Mouse (Mus musculus): ENCODE measurements around the gene St8sia1. TPM values are rescaled to one million over a fixed set of nuclear protein-coding genes. Genes with fewer than 3 reads are reported as not detected.

St8sia1 gene
- polyA plus RNA-seq, 1 experiment = 0.26 TPM

DNA sequence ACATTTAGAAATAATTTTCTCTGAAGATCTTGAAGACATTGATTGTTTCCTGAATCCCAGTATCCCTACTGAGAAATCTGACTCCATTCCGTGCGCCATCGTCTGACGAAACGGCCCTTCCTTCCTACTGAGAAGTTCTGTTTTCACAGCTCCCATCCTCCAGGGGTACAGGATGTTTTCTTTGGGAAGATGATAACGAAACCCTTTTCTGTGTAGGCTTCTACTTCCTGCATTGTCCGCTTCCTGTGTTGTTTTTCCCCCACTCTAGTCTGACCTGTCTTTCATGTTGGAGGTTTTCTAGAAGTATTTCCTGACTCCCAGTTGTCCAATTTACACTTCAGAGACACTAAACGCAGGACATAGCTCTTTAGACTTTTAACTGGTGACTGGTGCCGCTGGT is 32.1 kb downstream of the St8sia1 start:
- no peaks in the 10 kb centered on the region; the same call in 1 of the 2 replicates for H3K4me1 ChIP-seq (ENCODE audit: control insufficient read depth, insufficient read depth, low read length)
- no peak overlapping the region for H3K4me3 ChIP-seq (replicated peaks; ENCODE audit: extremely low read depth, low read depth, low read length)
- no peak for DNase-seq
- TF ChIP-seq POLR2A (IDR thresholded peaks at IDR 0.05; ENCODE audit: borderline replicate concordance, extremely low read depth, low read depth, low read length) (no peak), CTCF (IDR thresholded peaks at IDR 0.05; ENCODE audit: insufficient read depth, low read length) (no peak)
- 38% methylated on average over 9 of the region's 9 CpGs for WGBS

DNA sequence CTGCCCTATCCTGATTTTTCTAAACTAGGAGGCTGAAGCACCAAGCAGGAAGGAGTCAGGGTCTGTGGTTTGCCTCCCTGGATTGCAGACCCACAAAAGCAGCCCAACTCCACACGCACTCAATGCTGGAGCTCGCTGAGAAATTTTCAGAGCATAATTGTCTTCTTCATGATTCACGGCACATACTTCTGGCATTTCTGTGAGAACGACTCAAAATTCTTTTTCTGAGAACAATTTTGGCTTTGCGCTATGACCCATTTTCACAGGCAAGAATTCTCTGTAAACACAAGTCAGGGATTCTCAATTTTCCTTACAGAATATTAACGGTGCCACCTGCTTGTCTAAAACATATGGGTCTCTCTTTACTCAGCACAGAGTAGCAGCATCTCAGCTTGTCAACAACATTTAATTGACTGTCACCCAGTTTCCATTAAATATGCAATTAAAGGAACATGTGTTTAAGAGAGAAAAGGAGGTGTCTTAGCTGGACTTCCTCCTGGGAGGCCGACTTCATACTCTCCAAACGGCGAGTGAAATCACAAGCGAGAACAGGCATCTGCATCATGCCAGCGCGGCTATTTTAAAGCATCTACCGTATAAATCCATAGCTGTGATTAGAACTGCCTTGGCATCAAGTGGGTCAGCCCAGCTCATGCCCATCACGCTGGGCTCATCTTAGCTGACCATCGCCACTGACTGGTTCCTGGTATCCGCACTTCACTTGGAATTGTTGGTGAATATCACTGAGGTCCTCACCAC is 35.5 kb downstream of the St8sia1 start:
- DNase-seq = no peak
- Histone ChIP-seq H3K4me3 (replicated peaks; ENCODE audit: extremely low read depth, low read depth, low read length) (no peak overlapping the region), H3K4me1 (ENCODE audit: control insufficient read depth, insufficient read depth, low read length) (no peaks in the 10 kb centered on the region; the same call in 1 of the 2 replicates)
- WGBS = 85% methylated on average over 16 of the region's 16 CpGs
- TF ChIP-seq POLR2A (IDR thresholded peaks at IDR 0.05; ENCODE audit: borderline replicate concordance, extremely low read depth, low read depth, low read length) (no peak), CTCF (IDR thresholded peaks at IDR 0.05; ENCODE audit: insufficient read depth, low read length) (no peak)

DNA sequence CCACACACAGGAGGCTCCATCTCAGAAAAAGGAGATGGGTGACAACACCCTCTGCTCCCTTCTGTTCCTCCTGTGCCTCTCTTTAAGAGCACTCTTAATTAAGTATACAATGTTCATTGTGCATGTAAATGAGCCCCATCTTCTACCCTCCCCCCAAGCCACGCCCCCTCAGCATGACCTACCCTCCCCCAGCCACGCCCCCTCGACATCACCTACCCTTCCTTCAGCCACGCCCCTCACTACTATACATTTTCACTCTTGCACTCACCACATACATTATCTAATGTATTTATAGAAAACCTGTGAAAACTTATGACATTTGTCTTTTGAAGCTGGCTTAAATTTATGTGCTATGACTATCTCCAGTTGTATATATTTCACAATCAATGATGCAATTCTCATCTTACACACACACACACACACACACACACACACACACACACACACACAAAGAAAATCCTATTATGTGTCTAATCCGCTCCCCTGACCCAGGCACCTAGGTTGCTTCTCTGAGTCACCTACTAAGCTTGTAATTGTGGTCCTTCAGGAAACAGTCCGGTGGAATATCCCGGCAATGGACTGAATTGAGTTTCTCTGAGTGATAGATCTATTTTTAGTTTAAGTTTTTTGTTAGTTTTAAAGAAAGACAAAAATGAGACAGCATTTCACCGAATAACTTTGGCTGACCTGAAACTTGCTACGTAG is 37.2 kb downstream of the St8sia1 start:
- no peak for DNase-seq
- TF ChIP-seq POLR2A (IDR thresholded peaks at IDR 0.05; ENCODE audit: borderline replicate concordance, extremely low read depth, low read depth, low read length) (no peak), CTCF (IDR thresholded peaks at IDR 0.05; ENCODE audit: insufficient read depth, low read length) (no peak)
- WGBS = 82% methylated on average over 9 of the region's 9 CpGs
- H3K4me1 ChIP-seq (ENCODE audit: control insufficient read depth, insufficient read depth, low read length) = no peaks in the 10 kb centered on the region
- H3K4me3 ChIP-seq (replicated peaks; ENCODE audit: extremely low read depth, low read depth, low read length) = no peak overlapping the region

DNA sequence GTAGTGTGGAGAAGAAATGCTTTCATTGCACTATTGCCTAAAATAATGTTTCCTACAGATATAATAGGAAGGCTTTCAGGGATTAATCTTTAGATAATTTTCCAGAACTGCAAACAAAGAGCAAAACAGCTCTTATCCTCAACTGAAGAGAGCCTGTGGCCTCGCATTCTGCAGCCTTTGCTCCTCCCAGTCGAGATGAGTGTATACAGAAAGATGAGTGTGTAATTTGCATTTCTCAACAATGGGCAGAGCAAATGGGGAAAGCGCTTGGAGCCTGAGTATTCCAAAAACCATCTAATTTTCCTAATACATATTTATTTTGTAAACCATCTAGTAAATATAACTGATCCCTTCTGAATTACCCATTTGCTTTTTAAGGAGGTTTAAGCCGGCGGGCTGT is 38.3 kb downstream of the St8sia1 start:
- H3K4me3 ChIP-seq (replicated peaks; ENCODE audit: extremely low read depth, low read depth, low read length) = no peak overlapping the region
- H3K4me1 ChIP-seq (ENCODE audit: control insufficient read depth, insufficient read depth, low read length) = no peaks in the 10 kb centered on the region
- TF ChIP-seq CTCF (IDR thresholded peaks at IDR 0.05; ENCODE audit: insufficient read depth, low read length) (no peak), POLR2A (IDR thresholded peaks at IDR 0.05; ENCODE audit: borderline replicate concordance, extremely low read depth, low read depth, low read length) (no peak)
- no peak for DNase-seq
- WGBS = 78% methylated on average over 5 of the region's 5 CpGs

DNA sequence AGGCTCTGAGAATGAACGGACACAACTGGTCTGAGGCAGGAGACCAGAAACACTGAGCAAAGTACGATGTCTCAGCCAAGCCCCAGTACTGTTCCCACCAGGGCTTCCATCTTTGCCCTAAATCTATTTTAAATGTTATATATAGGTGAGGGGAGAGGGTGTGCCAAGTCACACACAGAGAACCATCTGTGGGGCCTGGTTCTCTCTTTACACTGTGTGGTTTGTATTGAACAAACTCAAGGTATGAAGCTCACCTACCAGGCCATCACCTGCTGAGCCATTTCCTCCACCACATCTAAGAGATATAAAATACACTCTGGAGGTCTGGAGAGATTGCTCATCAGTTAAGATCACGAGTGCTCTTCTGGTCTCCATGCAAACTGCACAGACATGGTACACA is 38.9 kb downstream of the St8sia1 start:
- TF ChIP-seq POLR2A (IDR thresholded peaks at IDR 0.05; ENCODE audit: borderline replicate concordance, extremely low read depth, low read depth, low read length) (no peak), CTCF (IDR thresholded peaks at IDR 0.05; ENCODE audit: insufficient read depth, low read length) (no peak)
- H3K4me1 ChIP-seq (ENCODE audit: control insufficient read depth, insufficient read depth, low read length) = no peaks in the 10 kb centered on the region
- no peak for DNase-seq
- H3K4me3 ChIP-seq (replicated peaks; ENCODE audit: extremely low read depth, low read depth, low read length) = no peak overlapping the region
- WGBS = 86% methylated on average over 3 of the region's 3 CpGs

DNA sequence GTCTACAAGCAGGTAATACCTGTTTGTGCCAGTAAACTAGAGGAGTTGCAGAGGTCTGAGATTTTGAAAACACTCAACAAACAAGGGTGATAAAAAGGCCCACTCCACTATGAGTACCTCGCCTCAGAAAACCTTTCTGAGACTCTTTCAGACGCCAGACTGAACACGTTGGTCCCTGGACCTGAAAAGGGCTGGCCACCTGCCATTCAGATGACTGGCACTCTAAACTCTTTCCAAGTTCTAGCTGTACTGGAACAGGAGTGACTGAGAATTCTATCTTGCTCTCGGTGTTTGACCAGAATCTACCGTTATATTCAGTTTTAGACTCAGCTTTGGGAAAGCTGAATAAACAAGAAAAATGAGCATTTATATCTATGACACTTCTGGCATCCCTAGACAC is 43.4 kb downstream of the St8sia1 start:
- no peak overlapping the region for H3K4me3 ChIP-seq (replicated peaks; ENCODE audit: extremely low read depth, low read depth, low read length)
- WGBS = 58% methylated on average over 5 of the region's 5 CpGs
- no peaks in the 10 kb centered on the region for H3K4me1 ChIP-seq (ENCODE audit: control insufficient read depth, insufficient read depth, low read length)
- no peak for DNase-seq
- TF ChIP-seq POLR2A (IDR thresholded peaks at IDR 0.05; ENCODE audit: borderline replicate concordance, extremely low read depth, low read depth, low read length) = no peak
- no peak for TF ChIP-seq CTCF (IDR thresholded peaks at IDR 0.05; ENCODE audit: insufficient read depth, low read length)

DNA sequence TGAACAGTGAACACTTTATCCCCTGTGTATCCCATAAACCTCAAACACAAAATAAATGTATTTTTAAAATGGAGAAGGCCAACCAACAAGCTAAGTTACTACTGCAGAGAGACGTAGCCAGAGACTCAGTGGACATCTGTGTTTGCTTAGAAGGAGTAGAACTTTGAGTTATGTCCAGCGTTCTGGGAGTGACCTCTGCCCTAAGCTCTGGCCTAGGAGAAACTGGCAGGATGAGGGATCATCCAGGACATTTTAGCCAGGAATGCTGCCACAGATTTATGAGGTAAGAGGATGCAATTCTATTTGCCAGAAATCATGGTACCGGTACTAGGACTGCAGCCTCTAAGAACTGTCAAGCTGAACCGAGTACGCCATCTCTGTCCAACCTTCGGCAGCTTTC is 45.6 kb downstream of the St8sia1 start:
- H3K4me3 ChIP-seq (replicated peaks; ENCODE audit: extremely low read depth, low read depth, low read length) = no peak overlapping the region
- H3K4me1 ChIP-seq (ENCODE audit: control insufficient read depth, insufficient read depth, low read length) = no peaks in the 10 kb centered on the region
- no peak for TF ChIP-seq CTCF (IDR thresholded peaks at IDR 0.05; ENCODE audit: insufficient read depth, low read length)
- TF ChIP-seq POLR2A (IDR thresholded peaks at IDR 0.05; ENCODE audit: borderline replicate concordance, extremely low read depth, low read depth, low read length) = no peak
- no peak for DNase-seq
- WGBS = 79% methylated on average over 6 of the region's 6 CpGs

DNA sequence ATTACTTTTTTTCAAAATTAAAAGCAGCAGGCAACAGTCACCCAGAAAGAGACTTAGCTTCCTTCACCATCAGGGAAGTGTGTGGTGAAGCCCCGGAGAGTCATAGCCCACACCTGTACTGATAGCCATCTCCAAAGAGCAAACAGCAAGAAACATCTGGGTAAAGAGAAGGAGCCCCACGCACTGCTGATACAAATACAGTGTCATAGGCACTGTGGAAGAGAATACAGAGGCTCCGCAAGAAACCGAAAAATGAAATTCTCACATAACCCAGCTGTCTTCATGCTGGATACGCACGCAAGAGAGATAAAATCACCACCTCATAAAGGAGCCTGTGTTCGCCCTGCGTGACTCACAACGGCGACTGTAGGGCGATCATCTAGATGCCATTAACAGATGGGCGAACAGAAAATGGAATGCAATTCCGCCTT is 46.8 kb downstream of the St8sia1 start:
- no peak overlapping the region for H3K4me3 ChIP-seq (replicated peaks; ENCODE audit: extremely low read depth, low read depth, low read length)
- TF ChIP-seq CTCF (IDR thresholded peaks at IDR 0.05; ENCODE audit: insufficient read depth, low read length) (no peak), POLR2A (IDR thresholded peaks at IDR 0.05; ENCODE audit: borderline replicate concordance, extremely low read depth, low read depth, low read length) (no peak)
- no peak for DNase-seq
- WGBS = 82% methylated on average over 13 of the region's 13 CpGs
- H3K4me1 ChIP-seq (ENCODE audit: control insufficient read depth, insufficient read depth, low read length) = no peaks in the 10 kb centered on the region

DNA sequence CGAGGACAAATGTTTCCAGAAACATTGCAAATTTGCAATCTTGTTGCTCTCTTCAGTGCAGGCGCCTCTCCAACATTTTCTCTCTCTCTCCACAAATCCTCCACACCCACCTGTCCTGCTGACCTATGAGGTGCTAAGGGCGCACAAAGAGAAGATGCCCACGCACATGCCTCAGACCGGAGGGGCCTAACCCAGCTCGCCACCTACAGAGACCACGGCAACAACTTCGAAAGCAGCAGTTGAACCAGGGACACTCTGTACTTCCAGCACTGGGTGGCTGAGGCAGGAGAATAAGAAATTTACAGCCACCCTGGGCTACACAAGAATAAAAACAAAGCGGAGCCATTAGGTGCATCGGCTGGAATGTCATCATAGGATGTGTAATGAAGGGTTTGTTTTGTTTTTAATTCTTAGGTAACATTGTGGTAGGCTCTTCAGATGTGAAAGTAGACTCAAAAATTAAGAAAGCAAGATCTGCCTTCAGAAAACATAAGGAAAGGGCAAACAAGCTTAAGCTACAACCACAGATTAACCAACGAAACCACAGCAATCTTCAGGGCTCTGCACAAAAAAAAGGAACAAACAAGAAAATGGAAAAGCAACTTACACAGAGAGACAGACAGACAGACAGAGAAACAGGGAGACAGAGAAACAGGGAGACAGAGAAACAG is 47.8 kb downstream of the St8sia1 start:
- TF ChIP-seq CTCF (IDR thresholded peaks at IDR 0.05; ENCODE audit: insufficient read depth, low read length) (no peak), POLR2A (IDR thresholded peaks at IDR 0.05; ENCODE audit: borderline replicate concordance, extremely low read depth, low read depth, low read length) (no peak)
- 78% methylated on average over 11 of the region's 11 CpGs for WGBS
- Histone ChIP-seq H3K4me3 (replicated peaks; ENCODE audit: extremely low read depth, low read depth, low read length) (no peak overlapping the region), H3K4me1 (ENCODE audit: control insufficient read depth, insufficient read depth, low read length) (no peaks in the 10 kb centered on the region)
- no peak for DNase-seq

Measured in lung, adult 2 months (tissue).